ENCODE assay signal across 23 mouse cellular contexts in genomic region chr9:45946182-45946871, GRCm38 (mm10). TPM values are rescaled to one million over a fixed set of nuclear protein-coding genes. Genes with fewer than 3 reads are reported as not detected.
DNase-seq lines count a peak whose midpoint lies in the region; ATAC-seq and TF ChIP-seq lines count a peak whose summit lies in the region.
"Had no signal": no experiment of that assay in that cellular context is flagged by ENCODE, and none has a peak within 500 bp of the region (broad histone marks: within the 10 kb centered on the region; RNA-seq: fewer than 3 reads in every experiment).

No protein-coding gene starts in this region.

- no peak overlapping the region for H3K4me3 ChIP-seq in heart, embryonic 16.5 days (ENCODE audit: low read length)
- no peak overlapping the region for H3K4me3 ChIP-seq in lung, adult 2 months (replicated peaks; ENCODE audit: extremely low read depth, low read depth, low read length)
- H3K4me3 ChIP-seq: embryonic facial prominence, embryonic 10.5 days; forebrain, embryonic 15.5 days; left cerebral cortex, adult 2 months; liver, embryonic 13.5 days; megakaryocyte, embryonic 14.5 days; midbrain, embryonic 13.5 days had no signal

- ATAC-seq in heart, embryonic 16.5 days (replicated peaks; ENCODE audit: extremely low read depth, insufficient read depth, low FRiP score) = no peak
- ATAC-seq: activated CD4-positive, CD25-positive, alpha-beta regulatory T cell, adult 4 months; forebrain, embryonic 15.5 days; midbrain, embryonic 13.5 days had no signal

- DNase-seq in cerebellum, adult 11-12 months = peak; percentile 54
- no peak for DNase-seq in cerebellum, postnatal 10 days
- no peak for DNase-seq in heart, adult 18-20 months
- peak; percentile 14 for DNase-seq in urinary bladder, adult 2 months (ENCODE audit: low spot score)
- DNase-seq in urinary bladder, postnatal 36 days (ENCODE audit: low spot score in 2 of 2) = no peak
- DNase-seq in lung, adult 2 months = no peak
- DNase-seq: adrenal gland, adult 8-10 months; gastrocnemius, postnatal 14 days; kidney, adult 2 months; kidney, postnatal 10 days; liver, embryonic 13.5 days; lung, embryonic 14.5 days; right cerebral cortex, postnatal 14 days; spleen, adult 18-20 months had no signal

- H3K9me3 ChIP-seq in heart, embryonic 16.5 days (replicated peaks; ENCODE audit: control insufficient read depth, low read length) = no peaks in the 10 kb centered on the region
- H3K9me3 ChIP-seq: embryonic facial prominence, embryonic 10.5 days; forebrain, embryonic 15.5 days; megakaryocyte, embryonic 14.5 days; midbrain, embryonic 13.5 days had no signal

- no peaks in the 10 kb centered on the region for H3K27me3 ChIP-seq in heart, embryonic 16.5 days (ENCODE audit: control insufficient read depth, insufficient read depth, low read length)
- H3K27me3 ChIP-seq: CH12.LX; forebrain, embryonic 15.5 days; liver, embryonic 13.5 days; midbrain, embryonic 13.5 days had no signal

- H3K4me1 ChIP-seq in heart, embryonic 16.5 days (ENCODE audit: control insufficient read depth, insufficient read depth, low read length) = no peaks in the 10 kb centered on the region
- no peaks in the 10 kb centered on the region for H3K4me1 ChIP-seq in lung, adult 2 months (ENCODE audit: control insufficient read depth, insufficient read depth, low read length)
- H3K4me1 ChIP-seq: embryonic facial prominence, embryonic 10.5 days; forebrain, embryonic 15.5 days; midbrain, embryonic 13.5 days had no signal

- H3K36me3 ChIP-seq in heart, embryonic 16.5 days (ENCODE audit: control insufficient read depth, insufficient read depth) = peaks cover 51% of the 10 kb centered on the region

- 84% methylated on average over 16 of the region's 16 CpGs for WGBS in heart, embryonic 16.5 days
- WGBS in lung, adult 2 months = 82% methylated on average over 16 of the region's 16 CpGs

- no peak for TF ChIP-seq CTCF in lung, adult 2 months (IDR thresholded peaks at IDR 0.05; ENCODE audit: insufficient read depth, low read length)

- peak overlapping the region; percentile 12; the same call in 1 of the 2 replicates for H3K27ac ChIP-seq in heart, embryonic 16.5 days (ENCODE audit: low read length)
- H3K27ac ChIP-seq: embryonic facial prominence, embryonic 10.5 days; forebrain, embryonic 15.5 days; left cerebral cortex, adult 2 months; liver, embryonic 13.5 days; midbrain, embryonic 13.5 days had no signal

- no peak for TF ChIP-seq POLR2A in lung, adult 2 months (IDR thresholded peaks at IDR 0.05; ENCODE audit: borderline replicate concordance, extremely low read depth, low read depth, low read length)

- no peak overlapping the region for H3K9ac ChIP-seq in heart, embryonic 16.5 days (ENCODE audit: low read length)
- H3K9ac ChIP-seq: forebrain, embryonic 15.5 days; liver, embryonic 13.5 days; lung, embryonic 14.5 days; midbrain, embryonic 13.5 days had no signal

- no peak overlapping the region for H3K4me2 ChIP-seq in heart, embryonic 16.5 days (ENCODE audit: low read depth, low read length)
- H3K4me2 ChIP-seq: forebrain, embryonic 15.5 days; liver, embryonic 13.5 days; lung, embryonic 14.5 days; midbrain, embryonic 13.5 days had no signal

RNA-seq across cellular contexts. Expression of gene Sidt2, which starts 8.7 kb away (rescaled TPM):
- 36.9 and 38.3 TPM in 2 replicates for polyA plus RNA-seq in heart, embryonic 16.5 days (2015; fragmentation: Nextera tagmentation; extraction: Ambion mirVana)
- 10 to 100 TPM; 57.6 to 67.8 TPM for total RNA-seq in heart, adult 18-20 months (2021)
- polyA plus RNA-seq in urinary bladder, adult 2 months (2012; rRNA removed) = 102 and 121 TPM in 2 replicates
- polyA plus RNA-seq in lung, adult 2 months (2012; rRNA removed) = 357 and 550 TPM in 2 replicates

RNA-seq across cellular contexts. Expression of gene Tagln, which starts 10.5 kb away (rescaled TPM):
- polyA plus RNA-seq in heart, embryonic 16.5 days (2015; fragmentation: Nextera tagmentation; extraction: Ambion mirVana) = 77.9 and 86.2 TPM in 2 replicates
- 10 to 100 TPM; 68.3 to 71.6 TPM for total RNA-seq in heart, adult 18-20 months (2021)
- polyA plus RNA-seq in urinary bladder, adult 2 months (2012; rRNA removed) = 8,790 and 9,672 TPM in 2 replicates
- polyA plus RNA-seq in lung, adult 2 months (2012; rRNA removed) = 226 and 279 TPM in 2 replicates
- total RNA-seq: monocyte, adult 5-6 weeks had no signal

RNA-seq across cellular contexts. Expression of gene Rnf214, which starts 39.6 kb away (rescaled TPM):
- polyA plus RNA-seq in heart, embryonic 16.5 days (2015; fragmentation: Nextera tagmentation; extraction: Ambion mirVana) = 38.0 and 42.3 TPM in 2 replicates
- 10 to 100 TPM; 31.7 to 35.2 TPM for total RNA-seq in heart, adult 18-20 months (2021)
- polyA plus RNA-seq in urinary bladder, adult 2 months (2012; rRNA removed) = 15.2 and 18.5 TPM in 2 replicates
- 12.3 and 16.3 TPM in 2 replicates for polyA plus RNA-seq in lung, adult 2 months (2012; rRNA removed)

RNA-seq across cellular contexts. Expression of gene Pcsk7, which starts 40.0 kb away (rescaled TPM):
- 18.7 and 19.9 TPM in 2 replicates for polyA plus RNA-seq in heart, embryonic 16.5 days (2015; fragmentation: Nextera tagmentation; extraction: Ambion mirVana)
- 10 to 100 TPM; 13.2 to 13.5 TPM for total RNA-seq in heart, adult 18-20 months (2021)
- 22.0 and 22.4 TPM in 2 replicates for polyA plus RNA-seq in urinary bladder, adult 2 months (2012; rRNA removed)
- 29.0 and 33.4 TPM in 2 replicates for polyA plus RNA-seq in lung, adult 2 months (2012; rRNA removed)

Comparison
In these comparisons a context has a peak if more than half of its experiments do, and no peak if none do; other contexts are left out.
1. DNase-seq: peak in cerebellum, adult 11-12 months (single experiment) and urinary bladder, adult 2 months (single experiment); none in cerebellum, postnatal 10 days (0 of 2), heart, adult 18-20 months (0 of 2), urinary bladder, postnatal 36 days (0 of 2) and lung, adult 2 months (single experiment).
2. RNA of gene Tagln, which starts 10.5 kb away (polyA plus RNA-seq): 8,790 to 9,672 TPM in urinary bladder, adult 2 months; 226 to 279 TPM in lung, adult 2 months and 77.9 to 86.2 TPM in heart, embryonic 16.5 days; every median in the first group is over 10 times any median in the second.